Mouse (Mus musculus): ENCODE results near the gene Chaf1a. TPM values are rescaled to one million over a fixed set of nuclear protein-coding genes. Genes with fewer than 3 reads are reported as not detected.

Chaf1a gene
- total RNA-seq (2014; rRNA removed): 5.8 and 6.1 TPM in 2 replicates
- 4.5 and 5.3 TPM in 2 replicates for polyA plus RNA-seq (2015; fragmentation: Nextera tagmentation; extraction: Ambion mirVana)

- H3K4me1 ChIP-seq (ENCODE audit: insufficient read depth, low read length): peaks cover 15% of the 10 kb centered on the region
- peak within 1 kb of the TSS; percentile 94 for H3K4me2 ChIP-seq (ENCODE audit: low read depth, low read length)
- no peaks in the 10 kb centered on the region for H3K27me3 ChIP-seq (ENCODE audit: insufficient read depth, low read length)
- H3K27ac ChIP-seq: peak within 1 kb of the TSS; percentile 41; the same call in 1 of the 2 replicates
- ATAC-seq (peak; percentile 89), DNase-seq (ENCODE audit: low spot score) (peak; percentile 100)
- no peak for TF ChIP-seq CTCF (IDR thresholded peaks at IDR 0.05; ENCODE audit: low read depth)
- WGBS: under 1% methylated on average over 68 of the region's 68 CpGs
- H3K9ac ChIP-seq (replicated peaks; ENCODE audit: low read length): peak within 1 kb of the TSS; percentile 64
- no peaks in the 10 kb centered on the region for H3K36me3 ChIP-seq (ENCODE audit: insufficient read depth, low read length)
- peak within 1 kb of the TSS; percentile 76 for H3K4me3 ChIP-seq (ENCODE audit: low read length)
- H3K9me3 ChIP-seq (ENCODE audit: low read length): no peaks in the 10 kb centered on the region
Measured at GRCm38 (mm10) chr17:56040030-56040856, at the start of gene Chaf1a. Chaf1a (plus strand) TSS chr17:56040439.

GRCm38 (mm10) chr17:55996007-55996406 is 44.2 kb upstream of the Chaf1a start:
- 79% methylated on average over 15 of the region's 15 CpGs for WGBS
- no peak overlapping the region for H3K4me2 ChIP-seq (ENCODE audit: low read depth, low read length)
- no peak overlapping the region for H3K27ac ChIP-seq
- no peak for DNase-seq (ENCODE audit: low spot score)
- no peak overlapping the region for H3K9ac ChIP-seq (replicated peaks; ENCODE audit: low read length)
- ATAC-seq: no peak
- H3K4me1 ChIP-seq (ENCODE audit: insufficient read depth, low read length): no peaks in the 10 kb centered on the region
- H3K27me3 ChIP-seq (ENCODE audit: insufficient read depth, low read length): 0 out of 2 replicates have a peak, but pooled peaks cover 5% of the 10 kb centered on the region
- H3K9me3 ChIP-seq (ENCODE audit: low read length): no peaks in the 10 kb centered on the region
- TF ChIP-seq CTCF (IDR thresholded peaks at IDR 0.05; ENCODE audit: low read depth): no peak
- peaks cover 6% of the 10 kb centered on the region for H3K36me3 ChIP-seq (ENCODE audit: insufficient read depth, low read length)
- no peak overlapping the region for H3K4me3 ChIP-seq (ENCODE audit: low read length)

GRCm38 (mm10) chr17:55999794-56000499 is 40.3 kb upstream of the Chaf1a start:
- Histone ChIP-seq H3K36me3 (ENCODE audit: insufficient read depth, low read length) (peaks cover 3% of the 10 kb centered on the region; the same call in 1 of the 2 replicates), H3K4me3 (ENCODE audit: low read length) (no peak overlapping the region), H3K9ac (replicated peaks; ENCODE audit: low read length) (no peak overlapping the region), H3K9me3 (ENCODE audit: low read length) (no peaks in the 10 kb centered on the region), H3K4me2 (ENCODE audit: low read depth, low read length) (peak overlapping the region; percentile 19; the same call in 1 of the 2 replicates), H3K4me1 (ENCODE audit: insufficient read depth, low read length) (no peaks in the 10 kb centered on the region), H3K27ac (no peak overlapping the region), H3K27me3 (ENCODE audit: insufficient read depth, low read length) (0 out of 2 replicates have a peak, but pooled peaks cover 5% of the 10 kb centered on the region)
- 12% methylated on average over 30 of the region's 30 CpGs for WGBS
- DNase-seq (ENCODE audit: low spot score) (no peak), ATAC-seq (peak; percentile 25; the same call in 1 of the 2 replicates)
- TF ChIP-seq CTCF (IDR thresholded peaks at IDR 0.05; ENCODE audit: low read depth): no peak; the same call in 1 of the 2 replicates

GRCm38 (mm10) chr17:56003000-56003399 is 37.2 kb upstream of the Chaf1a start:
- Histone ChIP-seq H3K4me2 (ENCODE audit: low read depth, low read length) (no peak overlapping the region), H3K4me3 (ENCODE audit: low read length) (no peak overlapping the region), H3K27ac (no peak overlapping the region), H3K36me3 (ENCODE audit: insufficient read depth, low read length) (no peaks in the 10 kb centered on the region), H3K4me1 (ENCODE audit: insufficient read depth, low read length) (no peaks in the 10 kb centered on the region), H3K27me3 (ENCODE audit: insufficient read depth, low read length) (0 out of 2 replicates have a peak, but pooled peaks cover 5% of the 10 kb centered on the region), H3K9me3 (ENCODE audit: low read length) (no peaks in the 10 kb centered on the region), H3K9ac (replicated peaks; ENCODE audit: low read length) (no peak overlapping the region)
- WGBS: 76% methylated on average over 3 of the region's 3 CpGs
- no peak for DNase-seq (ENCODE audit: low spot score)
- ATAC-seq: no peak
- no peak for TF ChIP-seq CTCF (IDR thresholded peaks at IDR 0.05; ENCODE audit: low read depth)

GRCm38 (mm10) chr17:56005415-56006061 is 34.7 kb upstream of the Chaf1a start, which contains the start of the genes Stap2 and Mpnd:
Stap2 (minus strand) TSS chr17:56005584.
Mpnd (plus strand) TSS chr17:56005711.
- Histone ChIP-seq H3K9me3 (ENCODE audit: low read length) (no peaks in the 10 kb centered on the region), H3K4me3 (ENCODE audit: low read length) (no peak within 1 kb of the TSS), H3K36me3 (ENCODE audit: insufficient read depth, low read length) (no peaks in the 10 kb centered on the region), H3K27ac (no peak within 1 kb of the TSS), H3K9ac (replicated peaks; ENCODE audit: low read length) (no peak within 1 kb of the TSS), H3K4me2 (ENCODE audit: low read depth, low read length) (no peak within 1 kb of the TSS), H3K27me3 (ENCODE audit: insufficient read depth, low read length) (0 out of 2 replicates have a peak, but pooled peaks cover 3% of the 10 kb centered on the region), H3K4me1 (ENCODE audit: insufficient read depth, low read length) (peaks cover 9% of the 10 kb centered on the region)
- ATAC-seq: no peak
- WGBS: 48% methylated on average over 10 of the region's 13 CpGs
- TF ChIP-seq CTCF (IDR thresholded peaks at IDR 0.05; ENCODE audit: low read depth): no peak
- peak; percentile 54 for DNase-seq (ENCODE audit: low spot score)

- H3K27me3 ChIP-seq (ENCODE audit: insufficient read depth, low read length): no peaks in the 10 kb centered on the region
- no peak for DNase-seq (ENCODE audit: low spot score)
- H3K4me3 ChIP-seq (ENCODE audit: low read length): no peak overlapping the region
- H3K4me2 ChIP-seq (ENCODE audit: low read depth, low read length): no peak overlapping the region
- H3K9me3 ChIP-seq (ENCODE audit: low read length): no peaks in the 10 kb centered on the region
- peaks cover 9% of the 10 kb centered on the region; the same call in 1 of the 2 replicates for H3K36me3 ChIP-seq (ENCODE audit: insufficient read depth, low read length)
- H3K9ac ChIP-seq (replicated peaks; ENCODE audit: low read length): no peak overlapping the region
- no peak overlapping the region for H3K27ac ChIP-seq
- TF ChIP-seq CTCF (IDR thresholded peaks at IDR 0.05; ENCODE audit: low read depth): no peak
- WGBS: 46% methylated on average over 10 of the region's 10 CpGs
- peaks cover 14% of the 10 kb centered on the region for H3K4me1 ChIP-seq (ENCODE audit: insufficient read depth, low read length)
- no peak for ATAC-seq
Measured at GRCm38 (mm10) chr17:56006956-56007355, 33.3 kb upstream of the Chaf1a start.

Measured in hindbrain, postnatal 0 days (tissue).